Mouse (Mus musculus) gonadal fat pad, adult 2 months (tissue): ENCODE measurements around the gene Bpifa2. TPM values are rescaled to one million over a fixed set of nuclear protein-coding genes. Genes with fewer than 3 reads are reported as not detected.
A peak's percentile ranks its signal among the peaks of the same experiment; 100 is the strongest.
"Not testable (repeated sequence)": the region's sequence is repeated elsewhere in the genome, so short reads cannot be mapped to it uniquely, and the experiment has no call there.

Source experiments
- DNase-seq: peaks from one replicate; pipeline ENCODE4 v3.0.0-alpha.2; 2012; ENCODE audit warnings: low read depth
- polyA plus RNA-seq: library from polyadenylated mRNA; depleted of rRNA; stranded (reverse); fragments of >200 nt; gene quantifications from 2 replicates; pipeline ENCODE4 v1.2.3, GENCODE M21; 2012; rRNA removed

The Bpifa2 gene
- polyA plus RNA-seq: not detected in 2 replicates

- no peak for DNase-seq
These were observed at the start of gene Bpifa2 for GRCm38 (mm10) chr2:154007965-154008364. Bpifa2 (plus strand) TSS chr2:154008265.

GRCm38 (mm10) chr2:153962821-153963331, 45.2 kb upstream of the Bpifa2 start:
- DNase-seq: no peak

- no peak for DNase-seq
These were observed 44.7 kb upstream of the Bpifa2 start for GRCm38 (mm10) chr2:153963334-153963733.

- no peak for DNase-seq
These were observed 37.8 kb upstream of the Bpifa2 start for GRCm38 (mm10) chr2:153970221-153970620.

- DNase-seq: no peak
These were observed 33.5 kb upstream of the Bpifa2 start, which contains the start of gene Bpifa6 for GRCm38 (mm10) chr2:153974582-153974981. Bpifa6 (plus strand) TSS chr2:153974945.

- peak; percentile 6 for DNase-seq
These were observed 12.3 kb upstream of the Bpifa2 start for GRCm38 (mm10) chr2:153995770-153996169.

- no peak for DNase-seq
These were observed 7.6 kb upstream of the Bpifa2 start for GRCm38 (mm10) chr2:154000501-154000900.

GRCm38 (mm10) chr2:154001056-154001455, 7.0 kb upstream of the Bpifa2 start:
- no peak for DNase-seq

- no peak for DNase-seq
These were observed 3.6 kb upstream of the Bpifa2 start for GRCm38 (mm10) chr2:154004456-154004855.

- DNase-seq: no peak
These were observed 3.0 kb upstream of the Bpifa2 start for GRCm38 (mm10) chr2:154005094-154005493.

GRCm38 (mm10) chr2:154005734-154006133, 2.3 kb upstream of the Bpifa2 start:
- DNase-seq: no peak

GRCm38 (mm10) chr2:154006331-154006730, 1.7 kb upstream of the Bpifa2 start:
- DNase-seq: no peak

GRCm38 (mm10) chr2:154007381-154007780, 684 bp upstream of the Bpifa2 start:
- DNase-seq: no peak

GRCm38 (mm10) chr2:154017990-154018389, 9.9 kb downstream of the Bpifa2 start:
- DNase-seq: no peak

- DNase-seq: not testable (repeated sequence)
These were observed 16.6 kb downstream of the Bpifa2 start for GRCm38 (mm10) chr2:154024676-154025075.

GRCm38 (mm10) chr2:154038932-154039331, 30.9 kb downstream of the Bpifa2 start:
- DNase-seq: no peak

GRCm38 (mm10) chr2:154044743-154045142, 36.7 kb downstream of the Bpifa2 start:
- no peak for DNase-seq

GRCm38 (mm10) chr2:154058690-154059089, 50.6 kb downstream of the Bpifa2 start:
- DNase-seq: no peak

Other genes starting within 250 kb of the Bpifa2 start
- 1.7 and 3.9 TPM in 2 replicates for gene Efcab8, start 228.3 kb upstream of the Bpifa2 start, polyA plus RNA-seq
- gene Sun5, start 137.2 kb upstream of the Bpifa2 start, polyA plus RNA-seq: 0.38 and 0.81 TPM in 2 replicates
- 0.05 TPM in 1 of 2 replicates, not detected in the other for gene Bpifb2, start 133.2 kb upstream of the Bpifa2 start, polyA plus RNA-seq
- 0.11 and 2.4 TPM in 2 replicates for gene Bpifb6, start 107.9 kb upstream of the Bpifa2 start, polyA plus RNA-seq
- 0.05 TPM in 1 of 2 replicates, not detected in the other for gene Bpifb3, start 90.0 kb upstream of the Bpifa2 start, polyA plus RNA-seq
- gene Bpifb4, start 70.1 kb upstream of the Bpifa2 start, polyA plus RNA-seq: not detected in 2 replicates
- gene Bpifa6, start 33.3 kb upstream of the Bpifa2 start, polyA plus RNA-seq: not detected in 2 replicates
- gene Bpifa3, start 122.1 kb downstream of the Bpifa2 start, polyA plus RNA-seq: 1.3 and 1.5 TPM in 2 replicates
- gene Bpifa1, start 134.6 kb downstream of the Bpifa2 start, polyA plus RNA-seq: not detected in 2 replicates
- gene Bpifa5, start 154.3 kb downstream of the Bpifa2 start, polyA plus RNA-seq: not detected in 2 replicates
- not detected in 2 replicates for gene Bpifb1, start 182.6 kb downstream of the Bpifa2 start, polyA plus RNA-seq
- gene Bpifb5, start 215.5 kb downstream of the Bpifa2 start, polyA plus RNA-seq: 0.31 and 0.34 TPM in 2 replicates
- gene Bpifb9a, start 249.6 kb downstream of the Bpifa2 start, polyA plus RNA-seq: not detected in 2 replicates